Comparison of ENCODE assay signal across 35 mouse cellular contexts in genomic region chr17:35693906-35694305, GRCm38 (mm10). TPM values are rescaled to one million over a fixed set of nuclear protein-coding genes. Genes with fewer than 3 reads are reported as not detected.
"Had no signal": no experiment of that assay in that cellular context is flagged by ENCODE, and none has a peak within 500 bp of the region (broad histone marks: within the 10 kb centered on the region; RNA-seq: fewer than 3 reads in every experiment).

No protein-coding gene starts in this region.

- H3K27ac ChIP-seq: heart, adult 2 months; heart, embryonic 13.5 days; heart, embryonic 15.5 days; hindbrain, embryonic 15.5 days; hindbrain, postnatal 0 days; kidney, embryonic 15.5 days; kidney, postnatal 0 days; limb, embryonic 13.5 days; limb, embryonic 15.5 days; liver, embryonic 12.5 days; liver, embryonic 14.5 days had no signal

- H3K4me3 ChIP-seq: heart, adult 2 months; heart, embryonic 13.5 days; heart, embryonic 15.5 days; hindbrain, embryonic 15.5 days; kidney, embryonic 15.5 days; limb, embryonic 13.5 days; limb, embryonic 15.5 days; liver, embryonic 12.5 days had no signal

- H3K4me1 ChIP-seq: liver, embryonic 12.5 days had no signal

- DNase-seq: forebrain, postnatal 0 days; gastrocnemius, postnatal 10 days; gastrocnemius, postnatal 25 days; heart, adult 11 months; heart, adult 2 months; heart, postnatal 14 days; heart, postnatal 36 days; kidney, adult 11 months; kidney, adult 2 months; kidney, adult 9 months; kidney, postnatal 14 days; kidney, postnatal 36 days; layer of hippocampus, postnatal 36 days; left cerebral cortex, postnatal 4 days had no signal

RNA-seq across cellular contexts. Expression of gene Ddr1, which starts 10.5 kb away (rescaled TPM):
- total RNA-seq: hematopoietic stem cell, adult 5-6 weeks had no signal

RNA-seq across cellular contexts. Expression of gene Mucl3, which starts 50.4 kb away (rescaled TPM):
- total RNA-seq: forebrain, postnatal 0 days; gastrocnemius, adult 18-20 months; gastrocnemius, postnatal 10 days; gastrocnemius, postnatal 25 days; heart, adult 2 months; heart, postnatal 14 days; heart, postnatal 36 days; hematopoietic stem cell, adult 5-6 weeks; hindbrain, postnatal 0 days; layer of hippocampus, adult 18-20 months; layer of hippocampus, postnatal 14 days; layer of hippocampus, postnatal 36 days; left cerebral cortex, adult 18-20 months; left cerebral cortex, postnatal 25 days; left cerebral cortex, postnatal 4 days; liver, adult 2 months had no signal
- polyA plus RNA-seq: forebrain, postnatal 0 days; frontal cortex, adult 2 months; gonadal fat pad, adult 2 months; heart, adult 2 months; heart, postnatal 0 days; kidney, adult 2 months; limb, embryonic 11.5 days; liver, adult 2 months; liver, embryonic 14.5 days had no signal
